Mouse (Mus musculus) kidney, embryonic 16.5 days (tissue): ENCODE measurements around the gene Plcb1. TPM values are rescaled to one million over a fixed set of nuclear protein-coding genes. Genes with fewer than 3 reads are reported as not detected.

Source experiments
- ATAC-seq: fragments of 200-750 bp; cut with Nextera tagmentation; 2 replicates; pipeline ENCODE4 v1.8.0; 2017; ENCODE audit warnings: moderate TSS enrichment; ENCODE audit not compliant: low FRiP score, low TSS enrichment
- H3K27ac ChIP-seq: fragments of 300-500 bp; sonication (generic); 2 replicates; pipeline ENCODE4 v1.5.1; 2014; ENCODE audit warnings: low read length
- H3K27me3 ChIP-seq: fragments of 300-500 bp; sonication (generic); 2 replicates; pipeline ENCODE4 v1.6.1; 2014; ENCODE audit warnings: low read length, control low read depth, mixed read lengths; ENCODE audit not compliant: insufficient read depth
- H3K36me3 ChIP-seq: fragments of 300-500 bp; sonication (generic); 2 replicates; pipeline ENCODE4 v1.6.1; 2014; ENCODE audit warnings: low read length, control low read depth, mixed read lengths; ENCODE audit not compliant: insufficient read depth
- H3K4me1 ChIP-seq: fragments of 300-500 bp; sonication (generic); 2 replicates; pipeline ENCODE4 v1.6.1; 2014; ENCODE audit warnings: low read length, control low read depth, mixed read lengths; ENCODE audit not compliant: insufficient read depth
- H3K4me2 ChIP-seq: fragments of 300-500 bp; sonication (generic); replicated peaks from 2 replicates; pipeline ENCODE4 v1.6.1; 2014; ENCODE audit warnings: low read depth, low read length
- H3K4me3 ChIP-seq: fragments of 300-500 bp; sonication (generic); 2 replicates; pipeline ENCODE4 v1.5.1; 2014; ENCODE audit warnings: mild to moderate bottlenecking, low read length
- H3K9ac ChIP-seq: fragments of 300-500 bp; sonication (generic); replicated peaks from 2 replicates; pipeline ENCODE4 v1.6.1; 2014; ENCODE audit warnings: low read length
- H3K9me3 ChIP-seq: fragments of 300-500 bp; sonication (generic); 2 replicates; pipeline ENCODE4 v1.6.1; 2016; ENCODE audit warnings: low read length, control low read depth
- WGBS: fragments of 180-500 bp; shearing (Covaris S2); extraction: QIAGEN DNeasy Blood & Tissue Kit; methylation state at CpG from one replicate; pipeline ENCODE4 v1.1.7; 2014; 5-methylcytosine and 5-hydroxymethylcytosine counted together
- polyA plus RNA-seq: library from polyadenylated mRNA; unstranded; fragments of >200 nt; fragmentation: Nextera tagmentation; extraction: Ambion mirVana; gene quantifications from 2 replicates; pipeline ENCODE4 v1.2.1, GENCODE M21; 2015

Gene Plcb1
- polyA plus RNA-seq, 1 experiment from 2014 or later, result 20.3 TPM

GRCm38 (mm10) chr2:135071349-135071748 lies 285.5 kb downstream of the Plcb1 start:
- 88% methylated on average over 4 of the region's 4 CpGs for WGBS
- no peaks in the 10 kb centered on the region for H3K4me1 ChIP-seq
- no peaks in the 10 kb centered on the region for H3K9me3 ChIP-seq

GRCm38 (mm10) chr2:135072503-135072902 lies 286.6 kb downstream of the Plcb1 start:
- Histone ChIP-seq H3K9ac (no peak overlapping the region), H3K27me3 (no peaks in the 10 kb centered on the region), H3K9me3 (no peaks in the 10 kb centered on the region), H3K27ac (no peak overlapping the region), H3K4me2 (no peak overlapping the region), H3K36me3 (no peaks in the 10 kb centered on the region), H3K4me1 (no peaks in the 10 kb centered on the region), H3K4me3 (no peak overlapping the region)
- no peak for ATAC-seq
- WGBS, result 74% methylated on average over 5 of the region's 5 CpGs

More at GRCm38 (mm10) chr2:135071349-135071748, 285.5 kb downstream of the Plcb1 start:
- ATAC-seq, result no peak
- H3K27me3 ChIP-seq, result no peaks in the 10 kb centered on the region
- H3K4me3 ChIP-seq, result no peak overlapping the region
- no peaks in the 10 kb centered on the region for H3K36me3 ChIP-seq
- H3K9ac ChIP-seq, result no peak overlapping the region
- no peak overlapping the region for H3K27ac ChIP-seq
- no peak overlapping the region for H3K4me2 ChIP-seq

- Histone ChIP-seq H3K4me2 (no peak overlapping the region), H3K27ac (no peak overlapping the region), H3K36me3 (no peaks in the 10 kb centered on the region), H3K27me3 (no peaks in the 10 kb centered on the region), H3K9ac (no peak overlapping the region), H3K4me3 (no peak overlapping the region), H3K4me1 (no peaks in the 10 kb centered on the region), H3K9me3 (no peaks in the 10 kb centered on the region)
- 79% methylated on average over 5 of the region's 5 CpGs for WGBS
- ATAC-seq, result no peak
Measured at GRCm38 (mm10) chr2:135073014-135073413, 287.1 kb downstream of the Plcb1 start.

GRCm38 (mm10) chr2:135075375-135075774 lies 289.5 kb downstream of the Plcb1 start:
- WGBS, result 72% methylated on average over 1 of the region's 1 CpGs
- no peak for ATAC-seq

GRCm38 (mm10) chr2:135092588-135093162 lies 306.8 kb downstream of the Plcb1 start:
- H3K27me3 ChIP-seq, result no peaks in the 10 kb centered on the region
- H3K4me2 ChIP-seq, result no peak overlapping the region
- no peaks in the 10 kb centered on the region for H3K36me3 ChIP-seq
- no peaks in the 10 kb centered on the region for H3K9me3 ChIP-seq
- 65% methylated on average over 5 of the region's 5 CpGs for WGBS
- H3K4me3 ChIP-seq, result no peak overlapping the region
- ATAC-seq, result no peak
- no peaks in the 10 kb centered on the region for H3K4me1 ChIP-seq
- H3K9ac ChIP-seq, result no peak overlapping the region
- H3K27ac ChIP-seq, result no peak overlapping the region

More at GRCm38 (mm10) chr2:135075375-135075774, 289.5 kb downstream of the Plcb1 start:
- Histone ChIP-seq H3K36me3 (no peaks in the 10 kb centered on the region), H3K27ac (no peak overlapping the region), H3K9me3 (no peaks in the 10 kb centered on the region), H3K27me3 (no peaks in the 10 kb centered on the region), H3K4me1 (no peaks in the 10 kb centered on the region), H3K4me3 (no peak overlapping the region), H3K4me2 (no peak overlapping the region), H3K9ac (no peak overlapping the region)

- Histone ChIP-seq H3K9me3 (no peaks in the 10 kb centered on the region), H3K27me3 (no peaks in the 10 kb centered on the region), H3K9ac (no peak overlapping the region), H3K4me2 (no peak overlapping the region), H3K4me3 (no peak overlapping the region), H3K27ac (no peak overlapping the region), H3K36me3 (no peaks in the 10 kb centered on the region), H3K4me1 (no peaks in the 10 kb centered on the region)
- no peak for ATAC-seq
- 87% methylated on average over 4 of the region's 4 CpGs for WGBS
Measured at GRCm38 (mm10) chr2:135101292-135101691, 315.4 kb downstream of the Plcb1 start.

GRCm38 (mm10) chr2:135101943-135102342 lies 316.1 kb downstream of the Plcb1 start:
- H3K4me1 ChIP-seq, result no peaks in the 10 kb centered on the region
- H3K27ac ChIP-seq, result no peak overlapping the region
- no peaks in the 10 kb centered on the region for H3K9me3 ChIP-seq
- WGBS, result 92% methylated on average over 1 of the region's 1 CpGs
- no peaks in the 10 kb centered on the region for H3K36me3 ChIP-seq
- no peak for ATAC-seq
- no peak overlapping the region for H3K4me2 ChIP-seq
- no peaks in the 10 kb centered on the region for H3K27me3 ChIP-seq
- no peak overlapping the region for H3K4me3 ChIP-seq
- H3K9ac ChIP-seq, result no peak overlapping the region

- H3K27ac ChIP-seq, result no peak overlapping the region
- H3K4me2 ChIP-seq, result no peak overlapping the region
- H3K4me3 ChIP-seq, result no peak overlapping the region
- no peaks in the 10 kb centered on the region for H3K4me1 ChIP-seq
- WGBS, result 93% methylated on average over 4 of the region's 4 CpGs
- no peak for ATAC-seq
- no peaks in the 10 kb centered on the region for H3K9me3 ChIP-seq
- no peaks in the 10 kb centered on the region for H3K36me3 ChIP-seq
- no peaks in the 10 kb centered on the region for H3K27me3 ChIP-seq
- no peak overlapping the region for H3K9ac ChIP-seq
Measured at GRCm38 (mm10) chr2:135106649-135107048, 320.8 kb downstream of the Plcb1 start.

GRCm38 (mm10) chr2:135108607-135109006 lies 322.7 kb downstream of the Plcb1 start:
- Histone ChIP-seq H3K9me3 (no peaks in the 10 kb centered on the region), H3K36me3 (no peaks in the 10 kb centered on the region), H3K27ac (no peak overlapping the region), H3K27me3 (no peaks in the 10 kb centered on the region), H3K4me2 (no peak overlapping the region), H3K4me3 (no peak overlapping the region), H3K9ac (no peak overlapping the region), H3K4me1 (no peaks in the 10 kb centered on the region)
- no peak for ATAC-seq
- 81% methylated on average over 2 of the region's 2 CpGs for WGBS

- H3K4me3 ChIP-seq, result no peak overlapping the region
- 84% methylated on average over 3 of the region's 3 CpGs for WGBS
- ATAC-seq, result no peak
Measured at GRCm38 (mm10) chr2:135114501-135115128, 328.7 kb downstream of the Plcb1 start.

More at GRCm38 (mm10) chr2:135114501-135115128, 328.7 kb downstream of the Plcb1 start:
- Histone ChIP-seq H3K27ac (no peak overlapping the region), H3K9me3 (no peaks in the 10 kb centered on the region), H3K4me2 (no peak overlapping the region), H3K27me3 (no peaks in the 10 kb centered on the region), H3K36me3 (no peaks in the 10 kb centered on the region), H3K4me1 (no peaks in the 10 kb centered on the region), H3K9ac (no peak overlapping the region)
